Mouse (Mus musculus): ENCODE data around the gene Ddx31.

Gene Ddx31

DNA sequence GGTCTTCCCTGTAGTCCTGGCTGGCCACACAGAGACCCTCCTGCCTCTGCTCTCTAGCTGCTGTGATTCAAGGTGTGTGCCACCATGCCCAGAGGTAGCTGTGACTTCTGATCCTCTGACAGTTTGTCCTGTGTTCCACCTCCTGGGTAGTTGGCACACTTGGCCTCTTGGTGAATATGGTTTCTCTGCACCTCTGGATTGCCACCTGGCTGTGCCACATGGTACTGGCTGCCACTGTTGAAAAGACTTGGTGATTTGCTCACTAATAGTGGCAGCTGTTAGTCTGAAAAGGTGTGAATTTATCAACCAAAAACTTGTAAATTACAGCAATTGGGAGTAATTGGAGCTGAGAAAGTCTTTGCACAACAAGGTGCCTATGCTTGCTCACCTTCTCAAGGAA, 23.7 kb downstream of the Ddx31 start:
- no peak for DNase-seq (ENCODE audit: low spot score in 2 of 2)

GRCm38 (mm10) chr2:28867495-28867894, 27.3 kb downstream of the Ddx31 start:
- DNase-seq (ENCODE audit: low spot score in 2 of 2): no peak

DNA sequence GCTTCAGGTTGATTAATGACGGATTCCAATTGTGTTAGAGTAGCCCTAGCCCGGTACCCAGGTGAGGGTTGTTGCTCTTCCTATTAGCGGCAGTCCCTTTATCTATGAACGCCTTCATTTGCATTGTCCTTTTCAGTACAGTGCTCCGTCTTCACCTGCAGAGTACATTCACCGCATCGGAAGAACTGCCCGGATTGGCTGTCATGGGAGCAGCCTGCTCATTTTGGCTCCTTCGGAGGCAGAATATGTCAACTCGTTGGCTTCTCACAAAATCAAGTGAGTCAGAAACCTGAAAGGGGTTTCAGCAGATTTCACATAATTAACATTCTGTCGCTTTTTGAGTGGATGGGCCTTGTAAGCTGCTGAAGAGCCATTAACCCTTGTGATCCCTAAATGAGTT, 35.3 kb downstream of the Ddx31 start:
- no peak for DNase-seq (ENCODE audit: low spot score in 2 of 2)

DNA sequence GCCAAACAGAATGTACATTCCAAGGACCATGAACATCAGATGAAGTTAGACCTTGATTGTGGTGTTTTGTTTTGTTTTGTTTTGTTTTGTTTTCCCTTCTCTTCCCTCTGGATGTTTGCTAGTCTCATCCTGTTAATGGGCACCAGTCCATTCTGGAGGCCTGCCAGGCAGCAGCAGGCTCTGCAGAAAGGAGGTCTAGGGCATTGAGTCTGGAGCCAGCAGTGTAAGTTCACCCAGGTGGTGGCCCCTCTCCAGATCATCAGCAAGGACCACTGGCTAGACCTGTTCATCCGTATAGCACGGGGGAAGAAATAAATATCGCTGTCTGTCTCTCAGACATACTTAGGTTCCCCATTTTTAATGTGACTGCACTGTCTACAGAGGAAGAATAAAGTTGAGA, 41.1 kb downstream of the Ddx31 start:
- DNase-seq (ENCODE audit: low spot score in 2 of 2): no peak

DNA sequence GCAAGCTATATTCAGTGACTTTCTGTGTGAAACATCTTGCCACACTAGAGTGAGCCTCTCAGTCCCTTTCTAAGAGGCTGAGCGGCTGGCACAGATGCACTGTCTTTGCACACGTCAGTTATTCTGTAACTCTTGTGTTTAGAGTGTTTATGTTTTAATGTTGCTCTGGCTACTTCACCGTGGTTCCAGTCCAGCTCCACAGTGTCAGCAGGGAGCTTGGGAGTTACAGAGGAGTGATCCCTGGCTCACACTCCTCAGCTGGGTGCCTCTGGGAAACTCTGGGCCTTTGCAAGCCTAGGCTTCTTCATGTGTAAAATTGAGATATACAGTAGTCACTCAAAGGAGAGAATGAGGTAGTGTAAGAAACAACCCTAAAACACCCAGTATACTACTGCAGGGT, 41.8 kb downstream of the Ddx31 start:
- DNase-seq (ENCODE audit: low spot score in 2 of 2): no peak

- no peak for DNase-seq (ENCODE audit: low spot score in 2 of 2)
Observed at GRCm38 (mm10) chr2:28882826-28883485, 42.8 kb downstream of the Ddx31 start.

- DNase-seq (ENCODE audit: low spot score in 2 of 2): no peak
Observed at GRCm38 (mm10) chr2:28884914-28885313, 44.7 kb downstream of the Ddx31 start.

GRCm38 (mm10) chr2:28892796-28893195, 52.6 kb downstream of the Ddx31 start:
- no peak for DNase-seq (ENCODE audit: low spot score in 2 of 2)

- no peak for DNase-seq (ENCODE audit: low spot score in 2 of 2)
Observed at GRCm38 (mm10) chr2:28893526-28893925, 53.3 kb downstream of the Ddx31 start.

- no peak for DNase-seq (ENCODE audit: low spot score in 2 of 2)
Observed at GRCm38 (mm10) chr2:28895876-28896275, 55.7 kb downstream of the Ddx31 start.

DNA sequence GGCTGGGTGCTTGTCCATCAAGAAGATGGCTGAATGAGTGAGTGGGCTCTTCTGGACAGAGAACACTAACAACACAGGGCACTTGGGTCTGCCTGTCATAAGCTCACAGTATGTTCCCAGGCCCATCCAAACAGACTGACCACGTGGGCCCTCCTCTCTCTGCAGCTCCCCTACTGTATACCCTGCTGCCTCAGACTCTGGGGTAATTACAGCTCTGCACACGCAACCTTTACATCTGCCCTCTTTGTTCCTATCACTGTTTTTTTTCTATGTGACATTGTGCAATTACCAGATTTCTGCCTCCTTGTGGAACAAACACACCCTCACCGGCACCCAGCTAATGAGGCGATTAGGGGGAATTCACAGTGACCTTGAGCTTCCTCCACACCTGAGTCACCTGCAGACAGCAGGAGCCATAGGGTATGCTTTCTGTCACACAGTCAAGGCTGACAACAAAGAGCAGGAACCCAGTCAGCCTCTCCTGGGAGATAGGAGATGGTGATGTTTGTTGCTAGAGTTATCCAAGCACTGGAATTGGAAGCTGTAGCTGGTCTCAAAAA, 57.2 kb downstream of the Ddx31 start:
- DNase-seq (ENCODE audit: low spot score in 2 of 2): no peak

DNA sequence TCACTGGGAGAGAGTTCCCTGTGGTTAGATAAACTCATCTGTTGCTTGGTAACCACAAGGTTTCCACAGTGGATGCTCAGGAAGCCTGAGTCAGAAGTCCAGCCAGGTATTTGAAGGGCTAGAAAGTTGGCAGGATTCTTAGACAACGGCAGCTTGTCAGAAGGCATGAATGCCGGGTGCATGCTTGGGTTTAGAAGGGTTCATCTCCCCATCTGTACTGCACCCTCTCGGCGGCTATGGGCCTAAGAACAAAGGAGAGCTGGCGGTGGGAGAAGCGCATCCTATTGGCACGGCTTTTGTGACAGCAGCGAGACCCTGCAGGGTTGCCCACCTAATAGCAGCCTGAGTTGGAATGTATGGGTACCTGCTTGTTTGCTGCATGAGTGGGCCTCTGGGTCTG, 62.1 kb downstream of the Ddx31 start:
- no peak for DNase-seq (ENCODE audit: low spot score in 2 of 2)

GRCm38 (mm10) chr2:28903871-28904270, 63.7 kb downstream of the Ddx31 start:
- no peak for DNase-seq (ENCODE audit: low spot score in 2 of 2)

- DNase-seq (ENCODE audit: low spot score in 2 of 2): no peak
Observed at GRCm38 (mm10) chr2:28904786-28905185, 64.6 kb downstream of the Ddx31 start.

- no peak for DNase-seq (ENCODE audit: low spot score in 2 of 2)
Observed at GRCm38 (mm10) chr2:28905561-28905960, 65.4 kb downstream of the Ddx31 start.

- DNase-seq (ENCODE audit: low spot score in 2 of 2): no peak
Observed at GRCm38 (mm10) chr2:28907691-28908388, 67.6 kb downstream of the Ddx31 start.

GRCm38 (mm10) chr2:28908389-28909153, 68.4 kb downstream of the Ddx31 start:
- DNase-seq (ENCODE audit: low spot score in 2 of 2): no peak

DNA sequence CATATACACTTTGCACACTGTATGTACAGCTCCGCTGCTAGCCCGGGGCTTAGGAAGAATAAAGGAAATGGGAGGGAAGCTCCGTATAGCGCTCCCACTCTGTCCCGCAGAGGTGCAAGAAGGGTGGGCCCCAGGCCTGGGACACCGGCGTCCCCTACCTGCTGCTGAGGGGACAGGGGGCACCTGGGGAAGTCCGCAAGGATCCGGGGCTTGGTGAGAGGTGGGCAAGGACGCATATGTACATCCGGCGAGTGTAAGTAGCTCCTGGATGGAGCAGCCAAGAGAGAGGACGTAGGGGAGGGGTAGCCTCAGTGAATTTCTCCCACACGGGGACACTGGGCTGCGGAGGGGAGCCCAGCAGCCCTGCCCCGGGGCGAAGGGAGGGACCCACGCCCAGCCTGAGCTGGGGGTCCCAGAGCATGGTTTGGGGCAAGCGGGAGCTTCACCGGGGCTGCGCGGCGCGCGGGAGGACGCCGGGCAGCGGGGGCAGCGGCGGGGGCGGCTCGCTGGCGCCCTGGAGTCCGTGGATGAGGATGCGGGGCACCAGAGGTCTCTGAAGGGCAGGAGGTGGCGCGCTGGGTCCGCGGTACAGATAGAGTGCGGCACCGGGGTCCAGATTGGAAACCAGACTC, 69.1 kb downstream of the Ddx31 start:
- no peak for DNase-seq (ENCODE audit: low spot score in 2 of 2)

DNA sequence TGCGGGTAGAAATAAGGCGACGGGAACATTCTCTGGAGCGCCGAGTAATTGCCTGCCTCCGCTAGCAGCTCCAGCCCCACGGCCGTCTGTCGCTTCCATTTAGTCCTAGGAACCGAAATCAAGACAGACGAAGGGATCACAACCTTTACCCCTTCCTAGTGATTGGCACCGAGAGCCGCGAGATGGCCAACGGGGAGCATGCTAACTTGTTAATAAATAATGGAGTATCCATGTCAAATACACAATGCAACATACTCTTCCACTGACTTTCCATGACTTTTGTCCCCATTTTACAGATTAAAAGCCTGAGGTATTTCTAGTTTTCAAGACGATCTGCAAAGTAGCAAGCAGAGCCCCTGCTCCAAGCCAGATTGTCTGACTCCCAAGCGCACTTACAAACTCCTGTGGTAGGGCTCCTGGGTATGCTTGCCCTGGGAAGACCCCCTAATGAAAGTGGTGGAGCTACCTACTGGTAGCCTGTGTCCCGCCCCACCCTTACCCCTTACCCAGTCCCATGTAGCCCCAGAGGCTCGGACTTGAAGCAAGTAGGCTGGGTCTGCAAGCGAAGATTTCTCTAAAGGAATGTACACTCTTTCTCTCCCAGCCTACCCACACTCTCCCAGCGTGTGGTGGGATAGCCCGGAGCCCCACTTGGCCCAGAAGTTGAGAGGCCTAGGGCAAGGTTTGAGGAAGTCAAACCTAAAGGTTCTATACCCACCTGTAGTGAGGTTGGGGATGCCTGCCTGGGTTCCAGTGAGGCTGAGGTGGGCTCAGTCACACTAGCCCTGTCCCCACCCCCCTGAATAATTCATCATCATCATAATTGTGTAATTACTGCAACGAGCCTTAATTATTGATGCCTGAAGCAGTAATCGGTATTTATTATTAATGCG, 69.9 kb downstream of the Ddx31 start:
- no peak for DNase-seq (ENCODE audit: low spot score in 2 of 2)

- no peak for DNase-seq (ENCODE audit: low spot score in 2 of 2)
Observed at GRCm38 (mm10) chr2:28910877-28911276, 70.7 kb downstream of the Ddx31 start.
